Mouse (Mus musculus) liver, embryonic 14.5 days (tissue): ENCODE data around the gene Ccdc126.

Experiments used
- CTCF ChIP-seq: IDR thresholded peaks from 2 replicates; pipeline ENCODE4 v1.5.1; 2016; ENCODE audit warnings: antibody characterized with exemption, low read depth, control low read depth
- EP300 ChIP-seq: IDR thresholded peaks from 2 replicates; pipeline ENCODE4 v1.6.1; 2016; ENCODE audit warnings: antibody characterized with exemption, low read depth

GRCm38 (mm10) chr6:49318966-49319594 lies at the start of gene Ccdc126:
- TF ChIP-seq CTCF (peak; percentile 70), EP300 (no peak)
